Mouse (Mus musculus): Measurements from ENCODE around the gene Mical2. TPM values are rescaled to one million over a fixed set of nuclear protein-coding genes. Genes with fewer than 3 reads are reported as not detected.
A peak's percentile ranks its signal among the peaks of the same experiment; 100 is the strongest.

The Mical2 gene
- total and polyA plus RNA-seq, 3 experiments, result 44.8 to 89.1 (median 87.7) TPM

GRCm38 (mm10) chr7:112204380-112204963, 21.2 kb upstream of the Mical2 start:
- Histone ChIP-seq H3K4me1 (ENCODE audit: control insufficient read depth, insufficient read depth, low read length) (peaks cover 23% of the 10 kb centered on the region), H3K27me3 (ENCODE audit: control insufficient read depth, insufficient read depth, low read length) (no peaks in the 10 kb centered on the region), H3K9ac (ENCODE audit: low read depth, low read length) (no peak overlapping the region; the same call in 1 of the 2 replicates), H3K4me3 (peak overlapping the region; percentile 20; the same call in 1 of the 2 replicates), H3K79me2 (replicated peaks; ENCODE audit: control insufficient read depth, insufficient read depth, low read length) (no peaks in the 10 kb centered on the region), H3K36me3 (ENCODE audit: control insufficient read depth, insufficient read depth, low read length) (no peaks in the 10 kb centered on the region; the same call in 1 of the 2 replicates), H3K27ac (peak overlapping the region; percentile 88)
- DNase-seq, result peak; percentile 63
- WGBS, result 16% methylated on average over 6 of the region's 6 CpGs
- intact Hi-C loops (cut with DNase I), result no loop called here
- no peak for TF ChIP-seq EP300 (IDR thresholded peaks at IDR 0.05; ENCODE audit: insufficient read depth, low read depth, low read length)
- peak; percentile 31; the same call in 1 of the 2 replicates for TF ChIP-seq POLR2A (IDR thresholded peaks at IDR 0.05; ENCODE audit: insufficient read depth, low read depth, low read length)

- H3K27ac ChIP-seq, result peak overlapping the region; percentile 88
- no peak for DNase-seq
- H3K36me3 ChIP-seq (ENCODE audit: control insufficient read depth, insufficient read depth, low read length), result no peaks in the 10 kb centered on the region; the same call in 1 of the 2 replicates
- H3K9ac ChIP-seq (ENCODE audit: low read depth, low read length), result no peak overlapping the region
- WGBS, result 95% methylated on average over 6 of the region's 6 CpGs
- intact Hi-C loops (cut with DNase I), result no loop called here
- no peaks in the 10 kb centered on the region for H3K27me3 ChIP-seq (ENCODE audit: control insufficient read depth, insufficient read depth, low read length)
- H3K79me2 ChIP-seq (replicated peaks; ENCODE audit: control insufficient read depth, insufficient read depth, low read length), result no peaks in the 10 kb centered on the region
- peaks cover 23% of the 10 kb centered on the region for H3K4me1 ChIP-seq (ENCODE audit: control insufficient read depth, insufficient read depth, low read length)
- no peak overlapping the region for H3K4me3 ChIP-seq
- no peak for TF ChIP-seq EP300 (IDR thresholded peaks at IDR 0.05; ENCODE audit: insufficient read depth, low read depth, low read length)
- no peak for TF ChIP-seq POLR2A (IDR thresholded peaks at IDR 0.05; ENCODE audit: insufficient read depth, low read depth, low read length)
- TF ChIP-seq CTCF (IDR thresholded peaks at IDR 0.05), result no peak
Measured at GRCm38 (mm10) chr7:112205513-112205912, 20.1 kb upstream of the Mical2 start.

GRCm38 (mm10) chr7:112207717-112208116, 17.9 kb upstream of the Mical2 start:
- DNase-seq, result no peak
- peaks cover 23% of the 10 kb centered on the region for H3K4me1 ChIP-seq (ENCODE audit: control insufficient read depth, insufficient read depth, low read length)
- H3K27ac ChIP-seq, result peak overlapping the region; percentile 78
- no peaks in the 10 kb centered on the region; the same call in 1 of the 2 replicates for H3K36me3 ChIP-seq (ENCODE audit: control insufficient read depth, insufficient read depth, low read length)
- H3K9ac ChIP-seq (ENCODE audit: low read depth, low read length), result no peak overlapping the region
- no peaks in the 10 kb centered on the region for H3K27me3 ChIP-seq (ENCODE audit: control insufficient read depth, insufficient read depth, low read length)
- H3K4me3 ChIP-seq, result no peak overlapping the region
- 92% methylated on average over 6 of the region's 6 CpGs for WGBS
- no peak for TF ChIP-seq CTCF (IDR thresholded peaks at IDR 0.05)
- no peaks in the 10 kb centered on the region for H3K79me2 ChIP-seq (replicated peaks; ENCODE audit: control insufficient read depth, insufficient read depth, low read length)
- intact Hi-C loops (cut with DNase I), result no loop called here

- no peaks in the 10 kb centered on the region for H3K79me2 ChIP-seq (replicated peaks; ENCODE audit: control insufficient read depth, insufficient read depth, low read length)
- 51% methylated on average over 10 of the region's 10 CpGs for WGBS
- H3K27me3 ChIP-seq (ENCODE audit: control insufficient read depth, insufficient read depth, low read length), result no peaks in the 10 kb centered on the region
- DNase-seq, result peak in 1 of 2 experiments; percentile 32
- no peaks in the 10 kb centered on the region; the same call in 1 of the 2 replicates for H3K36me3 ChIP-seq (ENCODE audit: control insufficient read depth, insufficient read depth, low read length)
- peaks cover 23% of the 10 kb centered on the region for H3K4me1 ChIP-seq (ENCODE audit: control insufficient read depth, insufficient read depth, low read length)
- intact Hi-C loops (cut with DNase I), result no loop called here
- no peak for TF ChIP-seq EP300 (IDR thresholded peaks at IDR 0.05; ENCODE audit: insufficient read depth, low read depth, low read length)
- no peak for TF ChIP-seq POLR2A (IDR thresholded peaks at IDR 0.05; ENCODE audit: insufficient read depth, low read depth, low read length)
- TF ChIP-seq CTCF (IDR thresholded peaks at IDR 0.05), result no peak
- H3K27ac ChIP-seq, result peak overlapping the region; percentile 78
- H3K4me3 ChIP-seq, result no peak overlapping the region
- H3K9ac ChIP-seq (ENCODE audit: low read depth, low read length), result no peak overlapping the region
Measured at GRCm38 (mm10) chr7:112208323-112209167, 17.1 kb upstream of the Mical2 start.

- intact Hi-C loops (cut with DNase I), result no loop called here
- no peak overlapping the region; the same call in 1 of the 2 replicates for H3K27ac ChIP-seq
- no peaks in the 10 kb centered on the region for H3K27me3 ChIP-seq (ENCODE audit: control insufficient read depth, insufficient read depth, low read length)
- peaks cover 18% of the 10 kb centered on the region for H3K4me1 ChIP-seq (ENCODE audit: control insufficient read depth, insufficient read depth, low read length)
- no peak overlapping the region for H3K9ac ChIP-seq (ENCODE audit: low read depth, low read length)
- no peak overlapping the region for H3K4me3 ChIP-seq
- no peaks in the 10 kb centered on the region; the same call in 1 of the 2 replicates for H3K36me3 ChIP-seq (ENCODE audit: control insufficient read depth, insufficient read depth, low read length)
- TF ChIP-seq CTCF (IDR thresholded peaks at IDR 0.05) (no peak), POLR2A (IDR thresholded peaks at IDR 0.05; ENCODE audit: insufficient read depth, low read depth, low read length) (no peak), EP300 (IDR thresholded peaks at IDR 0.05; ENCODE audit: insufficient read depth, low read depth, low read length) (no peak)
- no peak for DNase-seq
- H3K79me2 ChIP-seq (replicated peaks; ENCODE audit: control insufficient read depth, insufficient read depth, low read length), result no peaks in the 10 kb centered on the region
- 93% methylated on average over 4 of the region's 4 CpGs for WGBS
Measured at GRCm38 (mm10) chr7:112209621-112210020, 16.0 kb upstream of the Mical2 start.
